Mouse (Mus musculus): Measurements from ENCODE around the gene Ifit1bl1. TPM values are rescaled to one million over a fixed set of nuclear protein-coding genes. Genes with fewer than 3 reads are reported as not detected.

Ifit1bl1 gene
- total RNA-seq, 2 experiments from 2014 or later = 1.1 to 1.4 TPM

GRCm38 (mm10) chr19:34547976-34548375 is 53.8 kb downstream of the Ifit1bl1 start:
- peak; percentile 77 to 80 for DNase-seq (ENCODE audit: low spot score in 2 of 2)

GRCm38 (mm10) chr19:34546211-34546610 is 55.5 kb downstream of the Ifit1bl1 start:
- DNase-seq (ENCODE audit: low spot score in 2 of 2) = no peak

Other genes with a start within 250 kb of the Ifit1bl1 start
- gene Ch25h, start 126.8 kb downstream of the Ifit1bl1 start, total RNA-seq (2021) = under 1 TPM; 0.47 to 0.53 TPM
- 10 to 100 TPM; 13.8 to 14.2 TPM for gene Lipa, start 74.5 kb downstream of the Ifit1bl1 start, total RNA-seq (2021)
- 1 to 10 TPM; 4.0 to 4.2 TPM for gene Ifit2, start 51.3 kb downstream of the Ifit1bl1 start, total RNA-seq (2021)
- 1 to 10 TPM in 1 of 2 experiments, under 1 TPM in 1; 0.66 to 1.3 TPM for gene Ifit3, start 18.4 kb downstream of the Ifit1bl1 start, total RNA-seq (2021)
- under 1 TPM; 0.27 to 0.48 TPM for gene Ifit3b, start 6.0 kb upstream of the Ifit1bl1 start, total RNA-seq (2021)
- under 1 TPM; 0.22 to 0.27 TPM for gene Ifit1bl2, start 38.8 kb upstream of the Ifit1bl1 start, total RNA-seq (2021)
- gene Ifit1, start 38.9 kb upstream of the Ifit1bl1 start, total RNA-seq (2021) = under 1 TPM; 0.11 to 0.14 TPM
- 1 to 10 TPM; 2.5 to 3.0 TPM for gene Slc16a12, start 145.3 kb upstream of the Ifit1bl1 start, total RNA-seq (2021)